Mouse (Mus musculus) CD4-positive helper T cell, adult 2 months (primary cell): ENCODE results near the gene Thrb.

Experiments used
- DNase-seq: peaks from one replicate; pipeline ENCODE4 v3.0.0-alpha.2; 2012; ENCODE audit warnings: low read depth, missing footprints, low spot score

Thrb gene

GRCm38 (mm10) chr14:17713297-17713904, 53.3 kb downstream of the Thrb start:
- no peak for DNase-seq

GRCm38 (mm10) chr14:17719494-17719893, 59.4 kb downstream of the Thrb start:
- DNase-seq: no peak

- DNase-seq: no peak
These were observed 62.9 kb downstream of the Thrb start for GRCm38 (mm10) chr14:17722824-17723445.

GRCm38 (mm10) chr14:17724577-17724976, 64.5 kb downstream of the Thrb start:
- DNase-seq: no peak

DNA sequence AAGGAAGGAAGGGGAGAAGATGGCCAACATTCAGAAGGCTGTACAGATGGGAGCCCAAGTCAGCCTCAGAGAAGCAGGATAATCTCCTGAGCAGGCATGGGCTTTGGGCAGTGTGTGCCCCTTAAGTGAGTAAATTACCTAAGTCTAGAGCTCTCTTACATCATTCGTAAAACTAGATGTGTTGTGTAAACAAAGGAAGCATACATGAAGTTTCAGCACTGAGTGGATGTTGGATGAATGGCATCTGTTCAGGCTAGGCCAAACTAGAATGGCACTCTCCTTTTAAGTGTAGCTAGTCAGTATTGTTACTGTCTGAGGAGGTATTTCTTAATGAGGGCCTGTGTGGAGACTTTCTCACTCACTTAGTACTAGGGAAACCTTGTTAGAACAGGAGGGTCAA, 66.8 kb downstream of the Thrb start:
- DNase-seq: no peak

DNA sequence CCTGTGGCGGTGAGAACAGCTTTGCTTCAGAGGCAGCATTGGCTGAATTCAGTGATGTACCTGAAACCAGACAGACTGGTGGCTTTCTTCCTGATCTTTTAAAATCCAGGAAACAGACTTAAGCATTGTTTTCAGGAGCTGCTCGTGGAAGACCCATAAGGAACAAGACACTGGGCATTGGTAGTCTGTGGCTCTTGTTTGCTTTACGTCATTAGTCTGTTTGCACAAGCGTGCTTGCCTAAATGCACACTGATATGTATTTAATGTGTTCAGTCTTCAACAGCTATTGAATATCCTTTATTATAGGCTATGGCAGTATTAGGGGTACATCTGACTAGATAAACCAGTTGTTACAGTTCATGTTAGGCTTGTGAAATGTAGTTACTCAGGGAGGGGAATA, 67.8 kb downstream of the Thrb start:
- no peak for DNase-seq

DNA sequence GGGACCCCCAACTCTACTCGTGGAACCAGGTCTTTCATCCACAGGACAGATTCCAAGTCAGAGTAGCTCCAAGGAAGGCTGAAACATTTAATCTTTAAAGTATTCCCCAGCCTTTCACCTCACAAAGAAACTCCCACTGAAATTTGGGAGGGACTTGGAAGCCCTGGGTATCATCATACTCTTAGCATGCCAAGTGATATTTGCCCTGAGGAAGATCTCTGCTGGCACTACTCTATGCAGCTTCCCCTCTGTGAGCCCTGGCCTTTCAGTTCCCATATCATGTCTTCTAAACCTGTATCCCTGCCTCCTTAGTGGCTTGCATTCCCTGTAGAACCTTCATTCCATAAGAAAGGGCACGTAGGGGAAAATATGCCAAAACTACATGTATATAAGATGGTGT, 68.8 kb downstream of the Thrb start:
- DNase-seq: no peak

DNA sequence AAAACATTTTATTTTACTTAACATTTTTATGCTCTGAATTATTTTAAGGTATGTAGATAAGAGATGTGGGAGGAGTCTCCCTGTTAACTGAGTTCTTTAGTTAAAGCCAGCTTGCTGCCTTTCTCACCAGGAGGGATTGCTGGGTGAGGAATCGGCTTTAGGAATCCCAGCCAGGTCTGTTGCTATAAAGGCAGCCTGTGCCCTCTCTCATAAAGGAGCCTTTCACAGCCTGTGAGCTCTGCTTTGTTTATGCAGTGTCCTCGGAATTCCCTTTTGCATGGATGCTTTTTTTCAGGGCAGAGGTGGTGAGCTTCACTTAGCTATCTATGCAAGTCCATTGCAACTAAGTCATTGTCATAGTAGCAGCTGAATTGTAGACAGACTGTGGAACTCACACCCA, 71.0 kb downstream of the Thrb start:
- DNase-seq: no peak

DNA sequence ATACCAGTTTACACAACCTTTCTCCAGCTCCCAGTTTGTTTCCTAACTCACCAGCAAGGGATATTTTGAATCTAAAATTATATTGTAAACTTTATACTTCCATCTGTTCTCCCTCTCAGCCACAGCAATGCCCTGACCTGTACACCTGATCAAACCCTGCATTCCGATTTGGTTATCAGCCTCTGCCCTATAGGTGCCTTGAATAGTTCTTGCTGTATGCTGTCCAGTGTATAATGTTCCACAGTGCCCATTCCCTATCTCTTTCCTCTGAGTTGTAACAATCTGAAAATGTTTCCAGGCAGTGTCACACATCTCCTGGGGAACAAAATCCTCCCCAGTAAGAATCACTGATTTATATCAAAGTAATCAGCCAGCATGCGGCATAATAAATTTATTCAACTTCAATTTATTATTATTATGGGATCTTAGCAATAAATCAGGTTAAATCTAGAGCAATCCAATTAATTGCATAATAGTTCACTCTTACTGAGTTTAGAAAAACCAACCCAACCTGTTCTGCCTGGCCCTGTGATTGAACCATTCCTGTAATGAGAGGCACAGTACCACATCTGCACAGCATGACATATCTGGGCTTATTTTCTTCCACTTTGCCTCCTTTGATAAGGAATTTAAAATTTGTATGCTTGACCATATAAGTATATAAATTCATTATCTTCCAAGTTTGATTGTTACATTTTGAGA, 73.2 kb downstream of the Thrb start:
- DNase-seq: no peak

DNA sequence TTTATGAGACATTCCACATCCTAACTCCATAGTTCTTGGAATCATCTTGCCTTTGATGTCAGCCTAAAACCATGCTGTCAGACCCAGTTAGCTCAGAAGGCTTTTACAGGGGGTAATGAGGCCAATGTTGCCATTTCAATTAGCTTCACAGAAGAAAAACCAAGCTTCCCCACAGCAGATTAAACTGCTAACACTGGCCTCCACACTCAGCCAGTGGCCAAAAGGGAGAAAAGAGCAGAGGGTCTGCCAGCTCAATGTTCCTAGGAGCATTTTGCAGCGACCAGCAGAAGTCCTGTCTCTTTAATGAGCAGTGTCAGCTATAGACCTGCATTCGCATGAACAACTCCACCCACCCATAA, 73.7 kb downstream of the Thrb start:
- no peak for DNase-seq

- no peak for DNase-seq
These were observed 75.4 kb downstream of the Thrb start for GRCm38 (mm10) chr14:17735440-17735839.

- no peak for DNase-seq
These were observed 80.8 kb downstream of the Thrb start for GRCm38 (mm10) chr14:17740903-17741302.

- DNase-seq: no peak
These were observed 82.2 kb downstream of the Thrb start for GRCm38 (mm10) chr14:17742264-17742663.

DNA sequence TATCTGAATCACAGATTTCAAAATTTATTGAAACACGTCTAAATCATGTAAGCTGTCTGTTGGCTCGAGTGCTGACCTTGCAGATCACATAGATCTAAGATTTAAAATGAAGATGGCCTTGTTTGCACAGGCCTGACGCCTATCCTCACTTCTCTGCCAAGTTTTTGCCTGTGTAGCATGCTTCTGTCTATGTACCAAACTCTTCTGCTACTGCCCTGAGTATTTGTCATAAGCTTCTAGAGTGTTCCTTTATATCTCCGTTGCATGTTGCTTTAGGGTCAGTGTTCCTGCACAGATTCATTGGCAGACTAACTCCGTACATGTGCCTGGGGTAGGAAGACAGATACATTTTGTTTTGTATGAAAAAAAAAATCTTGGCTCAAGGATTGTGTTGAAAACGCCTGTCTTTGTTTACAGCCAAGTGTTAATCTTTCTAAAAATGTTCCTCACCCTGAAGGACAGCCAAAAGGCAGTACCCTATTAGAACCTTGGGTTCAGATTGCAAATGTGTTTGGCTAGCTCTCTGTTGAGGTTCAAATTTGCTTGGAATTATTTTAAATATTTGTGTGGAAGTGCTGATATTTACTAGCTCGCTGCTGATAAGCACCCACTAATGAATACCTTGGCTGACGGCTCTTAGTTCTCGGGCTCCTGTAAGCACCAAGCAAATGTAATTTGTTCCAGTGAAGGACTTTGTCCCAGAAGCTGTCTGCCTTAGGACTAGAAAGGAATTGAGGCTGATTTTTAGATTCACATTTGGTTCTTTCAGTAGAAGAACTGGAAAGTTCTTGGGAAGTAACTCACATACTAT, 83.0 kb downstream of the Thrb start:
- DNase-seq: no peak

DNA sequence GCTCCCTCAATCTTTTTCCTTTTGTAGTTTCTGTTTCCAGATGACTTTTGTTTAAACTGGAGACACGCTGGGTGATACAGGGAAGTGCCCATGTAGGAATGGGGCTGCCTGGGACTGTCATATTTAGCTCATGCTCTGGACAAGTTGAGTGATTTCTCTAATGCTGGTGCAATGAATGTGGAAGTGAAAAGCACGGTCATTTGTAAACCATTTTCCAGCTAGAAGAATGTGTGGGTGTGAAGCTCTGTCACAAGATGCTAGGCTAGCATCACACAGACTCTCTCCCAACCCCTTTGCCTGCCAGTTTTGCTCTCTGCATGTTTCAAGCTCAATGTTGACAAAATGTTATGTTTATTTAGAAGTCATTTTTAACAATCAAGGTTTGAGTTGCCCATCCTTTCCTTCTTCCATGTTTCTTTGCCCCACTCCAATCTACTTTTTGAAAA, 83.7 kb downstream of the Thrb start:
- DNase-seq: no peak

DNA sequence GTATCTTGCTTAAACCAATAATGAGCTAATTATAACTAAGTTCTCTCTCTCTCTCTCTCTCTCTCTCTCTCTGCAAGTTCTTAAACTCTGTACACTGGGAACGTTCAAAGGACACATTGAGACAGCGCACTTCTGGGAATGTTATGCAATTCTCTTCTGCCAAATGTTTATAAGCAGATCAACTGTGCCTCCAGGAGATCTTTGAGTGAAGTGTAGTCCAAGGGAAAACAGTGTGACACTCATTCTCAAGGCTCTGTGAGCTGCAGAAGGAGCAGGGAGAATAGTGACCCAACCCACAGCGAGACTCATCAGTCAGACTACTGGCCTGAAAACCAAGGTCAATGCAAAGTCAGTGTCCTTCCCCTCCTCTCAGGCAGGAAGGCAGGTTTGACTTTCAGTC, 87.9 kb downstream of the Thrb start:
- no peak for DNase-seq

DNA sequence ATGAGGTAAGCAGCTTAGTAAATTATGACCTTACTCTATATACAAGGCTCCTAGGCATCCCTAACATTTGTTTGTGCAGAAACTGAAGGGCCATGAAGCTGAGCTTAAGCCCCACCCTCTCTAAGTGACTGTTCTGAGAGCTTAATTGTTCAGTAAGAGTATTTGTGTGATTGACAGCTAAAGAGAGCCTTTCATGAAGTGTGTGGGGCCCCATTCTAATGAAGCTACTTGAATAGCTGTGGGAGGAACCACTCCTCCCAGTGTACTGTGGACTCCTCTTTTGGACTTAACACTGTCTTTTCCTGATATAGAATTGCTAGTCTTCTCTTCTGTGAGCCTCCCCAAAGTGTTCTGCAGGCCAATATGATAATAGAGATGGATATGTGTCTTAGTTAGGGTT, 88.9 kb downstream of the Thrb start:
- DNase-seq: no peak

DNA sequence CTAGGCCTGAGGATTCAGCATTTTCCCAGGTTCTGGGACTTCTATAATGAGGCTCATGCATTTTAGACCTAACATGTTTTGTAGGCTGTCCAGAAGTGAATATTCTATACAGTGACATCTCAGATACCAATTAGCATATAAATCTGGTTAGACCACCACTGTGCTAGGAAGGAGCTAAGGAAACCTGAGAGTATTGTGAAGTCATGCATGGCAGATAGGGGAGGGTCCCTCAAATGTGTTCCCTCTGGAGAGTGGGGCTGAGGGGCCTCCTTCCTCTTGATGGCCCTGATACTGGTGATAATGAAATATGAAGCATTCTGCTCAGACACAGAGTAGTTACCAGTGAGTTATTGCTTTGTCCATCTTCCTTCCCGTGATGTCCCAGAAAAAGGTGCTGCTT, 91.8 kb downstream of the Thrb start:
- DNase-seq: no peak

GRCm38 (mm10) chr14:17753429-17753828, 93.4 kb downstream of the Thrb start:
- no peak for DNase-seq

DNA sequence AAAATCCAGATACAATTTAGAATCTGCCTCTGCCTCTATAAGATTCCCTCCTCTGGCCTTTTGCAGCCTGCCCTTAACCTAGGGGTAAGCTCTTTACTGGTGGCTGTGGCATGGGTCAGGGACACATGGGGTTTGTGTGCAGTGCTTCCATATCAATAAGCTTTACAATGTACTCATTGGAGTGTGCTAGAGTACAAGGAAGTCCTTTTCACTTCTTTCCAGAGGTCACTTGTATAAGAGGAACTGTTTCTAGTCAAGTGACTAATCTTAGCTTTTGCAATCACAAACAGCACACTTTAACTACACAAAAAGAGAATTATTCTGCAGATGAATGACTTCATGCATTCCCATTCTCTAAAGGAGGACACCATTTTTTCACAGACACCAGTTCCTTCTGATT, 96.7 kb downstream of the Thrb start:
- no peak for DNase-seq

DNA sequence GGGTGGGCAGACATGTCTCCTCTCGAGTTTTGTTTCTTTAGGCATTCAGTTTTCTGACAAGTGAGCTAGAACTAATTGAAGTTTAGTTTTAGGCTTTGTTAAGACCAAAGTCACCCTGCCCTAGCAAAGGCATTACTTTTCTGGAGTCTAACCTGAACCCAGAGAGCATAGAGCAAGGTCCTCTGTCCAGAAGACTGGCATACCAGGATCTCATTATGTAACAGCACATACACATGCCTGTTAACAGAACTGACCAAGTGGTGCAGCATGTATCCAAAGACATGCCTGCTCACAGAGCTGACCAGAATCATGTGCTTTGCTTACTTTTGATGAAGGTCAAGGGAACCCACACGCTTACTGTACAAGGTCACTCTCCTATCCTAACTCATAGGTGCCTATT, 107.9 kb downstream of the Thrb start:
- no peak for DNase-seq

GRCm38 (mm10) chr14:17774404-17774803, 114.3 kb downstream of the Thrb start:
- DNase-seq: no peak
